Mouse (Mus musculus): ENCODE measurements around the gene Gadd45b. TPM values are rescaled to one million over a fixed set of nuclear protein-coding genes. Genes with fewer than 3 reads are reported as not detected.

The Gadd45b gene
- total RNA-seq, 2 experiments from 2014 or later: 12.9 to 20.3 TPM

- ATAC-seq (ENCODE audit: poor library complexity, severe bottlenecking): no peak
These were observed 4.5 kb downstream of the Gadd45b start for GRCm38 (mm10) chr10:80934136-80934985.

- 0 out of 2 replicates have a peak, but pooled peaks have one; percentile 31 for ATAC-seq (ENCODE audit: poor library complexity, severe bottlenecking)
These were observed 5.4 kb downstream of the Gadd45b start for GRCm38 (mm10) chr10:80935241-80935640.

GRCm38 (mm10) chr10:80935698-80936097 lies 5.8 kb downstream of the Gadd45b start:
- no peak for ATAC-seq (ENCODE audit: poor library complexity, severe bottlenecking)

- no peak for ATAC-seq (ENCODE audit: poor library complexity, severe bottlenecking)
These were observed 6.4 kb downstream of the Gadd45b start for GRCm38 (mm10) chr10:80936135-80936809.

- no peak for ATAC-seq (ENCODE audit: poor library complexity, severe bottlenecking)
These were observed 6.9 kb downstream of the Gadd45b start for GRCm38 (mm10) chr10:80936810-80937164.

GRCm38 (mm10) chr10:80937646-80938045 lies 7.8 kb downstream of the Gadd45b start:
- ATAC-seq (ENCODE audit: poor library complexity, severe bottlenecking): no peak

- ATAC-seq (ENCODE audit: poor library complexity, severe bottlenecking): no peak
These were observed 9.1 kb downstream of the Gadd45b start for GRCm38 (mm10) chr10:80938831-80939550.

GRCm38 (mm10) chr10:80939671-80940070 lies 9.8 kb downstream of the Gadd45b start:
- ATAC-seq (ENCODE audit: poor library complexity, severe bottlenecking): peak; percentile 66

- ATAC-seq (ENCODE audit: poor library complexity, severe bottlenecking): peak; percentile 25
These were observed 10.6 kb downstream of the Gadd45b start for GRCm38 (mm10) chr10:80940320-80940987.

- ATAC-seq (ENCODE audit: poor library complexity, severe bottlenecking): no peak
These were observed 11.1 kb downstream of the Gadd45b start for GRCm38 (mm10) chr10:80940988-80941347.

GRCm38 (mm10) chr10:80942919-80943318 lies 13.0 kb downstream of the Gadd45b start:
- peak; percentile 70; the same call in 1 of the 2 replicates for ATAC-seq (ENCODE audit: poor library complexity, severe bottlenecking)

- no peak for ATAC-seq (ENCODE audit: poor library complexity, severe bottlenecking)
These were observed 13.8 kb downstream of the Gadd45b start for GRCm38 (mm10) chr10:80943701-80944100.

- ATAC-seq (ENCODE audit: poor library complexity, severe bottlenecking): no peak
These were observed 14.4 kb downstream of the Gadd45b start for GRCm38 (mm10) chr10:80944231-80944630.

- ATAC-seq (ENCODE audit: poor library complexity, severe bottlenecking): no peak
These were observed 17.0 kb downstream of the Gadd45b start for GRCm38 (mm10) chr10:80946684-80947437.

- no peak for ATAC-seq (ENCODE audit: poor library complexity, severe bottlenecking)
These were observed 17.9 kb downstream of the Gadd45b start for GRCm38 (mm10) chr10:80947802-80948201.

GRCm38 (mm10) chr10:80948570-80948969 lies 18.7 kb downstream of the Gadd45b start:
- ATAC-seq (ENCODE audit: poor library complexity, severe bottlenecking): no peak

GRCm38 (mm10) chr10:80949081-80949480 lies 19.2 kb downstream of the Gadd45b start:
- ATAC-seq (ENCODE audit: poor library complexity, severe bottlenecking): no peak

GRCm38 (mm10) chr10:80950314-80950713 lies 20.4 kb downstream of the Gadd45b start:
- ATAC-seq (ENCODE audit: poor library complexity, severe bottlenecking): no peak

- ATAC-seq (ENCODE audit: poor library complexity, severe bottlenecking): no peak
These were observed 22.0 kb downstream of the Gadd45b start for GRCm38 (mm10) chr10:80951761-80952390.

- ATAC-seq (ENCODE audit: poor library complexity, severe bottlenecking): no peak
These were observed 22.6 kb downstream of the Gadd45b start for GRCm38 (mm10) chr10:80952449-80952848.
